Mouse (Mus musculus) stomach, postnatal 0 days (tissue): ENCODE data around the gene Arf3.

Source experiments
- CTCF ChIP-seq: IDR thresholded peaks from 2 replicates; pipeline ENCODE4 v1.5.1; 2016; ENCODE audit warnings: antibody characterized with exemption, low read depth, mild to moderate bottlenecking, moderate library complexity
- EP300 ChIP-seq: optimal IDR thresholded peaks from 2 replicates; pipeline ENCODE3; 2016; ENCODE audit warnings: antibody characterized with exemption

- no peak for TF ChIP-seq CTCF
- no peak for TF ChIP-seq EP300
Observed at GRCm38 (mm10) chr15:98732006-98732531, 30.9 kb downstream of the Arf3 start.
